Comparison of ENCODE assay signal across 8 mouse cellular contexts in genomic region chr8:69902163-69903062, GRCm38 (mm10). TPM values are rescaled to one million over a fixed set of nuclear protein-coding genes. Genes with fewer than 3 reads are reported as not detected.
A peak's percentile ranks its signal among the peaks of the same experiment; 100 is the strongest.
DNase-seq lines count a peak whose midpoint lies in the region; ATAC-seq lines count a peak whose summit lies in the region.

Gene Tssk6, plus strand, starts transcription at chr8:69902184.
Gene Ndufa13, minus strand, starts transcription at chr8:69902558.
Gene Yjefn3, minus strand, starts transcription at chr8:69902712.

- peak within 1 kb of the TSS; percentile 80 for H3K9ac ChIP-seq in kidney, embryonic 14.5 days (ENCODE audit: low read depth, low read length)
- peak within 1 kb of the TSS; percentile 90 for H3K9ac ChIP-seq in liver, embryonic 12.5 days
- H3K9ac ChIP-seq in neural tube, embryonic 11.5 days (ENCODE audit: low read length): peak within 1 kb of the TSS; percentile 73

- H3K4me3 ChIP-seq in kidney, embryonic 14.5 days (ENCODE audit: low read length): peak within 1 kb of the TSS; percentile 69
- H3K4me3 ChIP-seq in liver, embryonic 12.5 days: peak within 1 kb of the TSS; percentile 87
- peak within 1 kb of the TSS; percentile 71 for H3K4me3 ChIP-seq in neural tube, embryonic 11.5 days (ENCODE audit: low read depth, low read length)

- H3K36me3 ChIP-seq in kidney, embryonic 14.5 days (ENCODE audit: control insufficient read depth, insufficient read depth, low read length): peaks cover 6% of the 10 kb centered on the region; the same call in 1 of the 2 replicates
- H3K36me3 ChIP-seq in liver, embryonic 12.5 days: peaks cover 29% of the 10 kb centered on the region
- no peaks in the 10 kb centered on the region for H3K36me3 ChIP-seq in neural tube, embryonic 11.5 days (ENCODE audit: control insufficient read depth, insufficient read depth, low read length)

- H3K9me3 ChIP-seq in kidney, embryonic 14.5 days (ENCODE audit: control insufficient read depth, low read length): no peaks in the 10 kb centered on the region
- no peaks in the 10 kb centered on the region for H3K9me3 ChIP-seq in liver, embryonic 12.5 days (replicated peaks)
- no peaks in the 10 kb centered on the region for H3K9me3 ChIP-seq in neural tube, embryonic 11.5 days (ENCODE audit: control insufficient read depth, low read length)

- H3K27me3 ChIP-seq in kidney, embryonic 14.5 days (ENCODE audit: control insufficient read depth, insufficient read depth, low read length): no peaks in the 10 kb centered on the region
- no peaks in the 10 kb centered on the region for H3K27me3 ChIP-seq in liver, embryonic 12.5 days (replicated peaks)
- H3K27me3 ChIP-seq in neural tube, embryonic 11.5 days (ENCODE audit: control insufficient read depth, insufficient read depth, low read length): no peaks in the 10 kb centered on the region

- ATAC-seq in kidney, embryonic 14.5 days (ENCODE audit: low FRiP score, low TSS enrichment): peak; percentile 47
- peak; percentile 37 for ATAC-seq in liver, embryonic 12.5 days
- peak; percentile 45 for ATAC-seq in neural tube, embryonic 11.5 days (ENCODE audit: insufficient read depth, low FRiP score, low TSS enrichment)

- peak; percentile 39 for DNase-seq in urinary bladder, postnatal 25 days (ENCODE audit: low spot score)
- no peak for DNase-seq in urinary bladder, postnatal 14 days (ENCODE audit: low spot score)
- DNase-seq in cerebellum, adult 9-10 months: peak; percentile 75
- DNase-seq in gonadal fat pad, adult 2 months (ENCODE audit: low read depth): no peak
- peak; percentile 44 for DNase-seq in neural tube, embryonic 11.5 days (ENCODE audit: low spot score)
- DNase-seq in MN1 (ENCODE audit: low spot score): no peak

- WGBS in kidney, embryonic 14.5 days: 4% methylated on average over 89 of the region's 89 CpGs
- 2% methylated on average over 89 of the region's 89 CpGs for WGBS in liver, embryonic 12.5 days (ENCODE audit: insufficient replicate concordance)
- 3% methylated on average over 89 of the region's 89 CpGs for WGBS in neural tube, embryonic 11.5 days

- H3K4me1 ChIP-seq in kidney, embryonic 14.5 days (ENCODE audit: control insufficient read depth, insufficient read depth, low read length): peaks cover 18% of the 10 kb centered on the region; the same call in 1 of the 2 replicates
- H3K4me1 ChIP-seq in liver, embryonic 12.5 days: peaks cover 79% of the 10 kb centered on the region
- H3K4me1 ChIP-seq in neural tube, embryonic 11.5 days (ENCODE audit: control insufficient read depth, insufficient read depth, low read length): peaks cover 25% of the 10 kb centered on the region

- H3K27ac ChIP-seq in kidney, embryonic 14.5 days (ENCODE audit: low read depth, low read length): peak within 1 kb of the TSS; percentile 93
- H3K27ac ChIP-seq in liver, embryonic 12.5 days: peak within 1 kb of the TSS; percentile 98
- peak within 1 kb of the TSS; percentile 72 for H3K27ac ChIP-seq in neural tube, embryonic 11.5 days (ENCODE audit: low read depth, low read length)

- H3K4me2 ChIP-seq in kidney, embryonic 14.5 days (replicated peaks; ENCODE audit: low read depth, low read length): peak within 1 kb of the TSS; percentile 93
- peak within 1 kb of the TSS; percentile 99 for H3K4me2 ChIP-seq in liver, embryonic 12.5 days
- peak within 1 kb of the TSS; percentile 90 for H3K4me2 ChIP-seq in neural tube, embryonic 11.5 days (ENCODE audit: low read depth)

RNA-seq across cellular contexts. Expression of gene Tssk6, which starts in this region (rescaled TPM):
- polyA plus RNA-seq in gonadal fat pad, adult 2 months (2012; rRNA removed): 10.3 and 13.0 TPM in 2 replicates
- 2.7 and 5.1 TPM in 2 replicates for polyA plus RNA-seq in kidney, embryonic 14.5 days (2014; fragmentation: Nextera tagmentation; extraction: Ambion mirVana)
- 3.8 and 4.5 TPM in 2 replicates for polyA plus RNA-seq in liver, embryonic 12.5 days (2016; fragmentation: Nextera tagmentation; extraction: Ambion mirVana)
- 4.1 and 4.8 TPM in 2 replicates for polyA plus RNA-seq in neural tube, embryonic 11.5 days (2014; fragmentation: Nextera tagmentation; extraction: Ambion mirVana)

RNA-seq across cellular contexts. Expression of gene Ndufa13, which starts in this region (rescaled TPM):
- polyA plus RNA-seq in gonadal fat pad, adult 2 months (2012; rRNA removed): 106 and 123 TPM in 2 replicates
- polyA plus RNA-seq in kidney, embryonic 14.5 days (2014; fragmentation: Nextera tagmentation; extraction: Ambion mirVana): 192 and 272 TPM in 2 replicates
- 121 and 122 TPM in 2 replicates for polyA plus RNA-seq in liver, embryonic 12.5 days (2016; fragmentation: Nextera tagmentation; extraction: Ambion mirVana)
- 151 and 161 TPM in 2 replicates for polyA plus RNA-seq in neural tube, embryonic 11.5 days (2014; fragmentation: Nextera tagmentation; extraction: Ambion mirVana)

RNA-seq across cellular contexts. Expression of gene Yjefn3, which starts in this region (rescaled TPM):
- polyA plus RNA-seq in gonadal fat pad, adult 2 months (2012; rRNA removed): 3.7 and 4.8 TPM in 2 replicates
- 1.7 and 3.3 TPM in 2 replicates for polyA plus RNA-seq in kidney, embryonic 14.5 days (2014; fragmentation: Nextera tagmentation; extraction: Ambion mirVana)
- polyA plus RNA-seq in liver, embryonic 12.5 days (2016; fragmentation: Nextera tagmentation; extraction: Ambion mirVana): 0.74 and 0.86 TPM in 2 replicates
- 3.7 and 5.0 TPM in 2 replicates for polyA plus RNA-seq in neural tube, embryonic 11.5 days (2014; fragmentation: Nextera tagmentation; extraction: Ambion mirVana)

Comparison
In these comparisons a context has a peak if more than half of its experiments do, and no peak if none do; other contexts are left out.
1. DNase-seq: peak in urinary bladder, postnatal 25 days (single experiment), cerebellum, adult 9-10 months (single experiment) and neural tube, embryonic 11.5 days (single experiment); none in urinary bladder, postnatal 14 days (single experiment), gonadal fat pad, adult 2 months (single experiment) and MN1 (single experiment).
2. Peak in every context shown above with its lines, with median percentiles within 50 percentile points of each other: ATAC-seq, H3K27ac ChIP-seq, H3K4me2 ChIP-seq, H3K4me3 ChIP-seq and H3K9ac ChIP-seq.